Mouse (Mus musculus): Measurements from ENCODE around the gene Gm5901.

GRCm38 (mm10) chr7:105396126-105396525, 21.3 kb downstream of the Gm5901 start:
- TF ChIP-seq POLR2A (IDR thresholded peaks at IDR 0.05; ENCODE audit: control insufficient read depth, low read depth, low read length) = no peak
- TF ChIP-seq CTCF (IDR thresholded peaks at IDR 0.05; ENCODE audit: control insufficient read depth, insufficient read depth, insufficient replicate concordance, low read depth, low read length) = no peak
